Mouse (Mus musculus): Measurements from ENCODE around the gene Gm15737.

Gene Gm15737

DNA sequence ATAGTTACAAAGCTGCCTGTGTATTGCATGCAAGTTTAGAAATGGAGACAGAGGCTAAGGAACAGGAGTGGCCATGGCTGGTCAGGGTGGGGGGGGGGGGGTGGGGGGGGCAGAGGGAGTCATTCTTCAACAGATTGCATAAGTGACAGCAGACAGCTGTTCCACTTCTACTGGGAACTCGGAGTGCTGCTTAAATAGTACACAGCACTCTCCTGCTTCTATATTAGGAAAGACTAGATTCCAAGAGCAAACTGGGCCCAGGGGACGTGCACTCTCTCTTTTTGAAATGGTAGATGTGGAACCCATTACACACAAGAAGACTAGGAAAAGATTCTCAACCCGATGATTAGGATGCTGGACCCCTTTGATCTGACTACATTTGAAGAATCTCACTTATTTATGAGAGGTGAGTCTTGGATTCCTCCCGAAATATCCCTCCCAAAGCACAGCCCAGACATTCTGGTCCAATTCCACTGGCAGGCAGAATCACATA, at the start of gene Gm15737:
Gm15737 (plus strand) TSS at position 269 of the 493 bp plus-strand sequence.
- no peak for DNase-seq

DNA sequence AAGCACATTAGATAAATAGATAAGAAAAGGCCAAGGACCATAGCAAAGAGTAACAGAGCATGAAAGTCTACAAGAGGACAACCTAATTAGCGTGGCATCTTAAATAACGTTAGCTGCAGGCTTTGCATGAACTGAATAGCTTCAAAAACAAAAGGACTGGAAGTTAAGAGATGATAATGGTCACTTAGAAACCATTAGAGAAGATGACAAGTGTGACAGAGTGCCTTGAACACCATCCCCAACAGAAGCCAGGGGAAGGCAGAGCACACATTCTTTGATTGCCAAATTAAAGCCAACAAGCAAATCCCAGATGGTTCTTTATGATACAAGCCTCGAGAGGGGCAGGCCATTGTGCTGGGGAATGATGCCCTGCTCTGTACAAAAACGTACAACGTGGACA, 47.6 kb upstream of the Gm15737 start:
- no peak for DNase-seq

DNA sequence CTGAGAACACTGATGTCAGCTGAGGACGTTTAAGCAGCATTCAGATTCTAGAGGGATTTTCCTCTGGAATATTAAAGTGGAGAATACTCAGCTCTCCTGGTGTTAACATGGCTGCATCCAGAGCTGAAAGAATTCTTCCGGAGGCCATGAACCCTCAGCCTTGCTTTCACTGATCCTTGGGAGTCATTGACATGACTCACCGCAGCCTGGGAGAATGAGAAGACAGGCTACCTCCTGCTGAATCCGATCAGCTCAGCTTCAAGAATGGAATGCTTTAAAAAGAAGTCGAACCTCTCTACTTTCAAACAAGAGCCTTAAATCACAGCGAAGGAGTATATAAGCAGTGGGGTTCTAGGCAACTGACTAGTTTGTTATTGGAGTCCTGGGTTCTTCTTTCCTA, 47.2 kb upstream of the Gm15737 start:
- DNase-seq = no peak

DNA sequence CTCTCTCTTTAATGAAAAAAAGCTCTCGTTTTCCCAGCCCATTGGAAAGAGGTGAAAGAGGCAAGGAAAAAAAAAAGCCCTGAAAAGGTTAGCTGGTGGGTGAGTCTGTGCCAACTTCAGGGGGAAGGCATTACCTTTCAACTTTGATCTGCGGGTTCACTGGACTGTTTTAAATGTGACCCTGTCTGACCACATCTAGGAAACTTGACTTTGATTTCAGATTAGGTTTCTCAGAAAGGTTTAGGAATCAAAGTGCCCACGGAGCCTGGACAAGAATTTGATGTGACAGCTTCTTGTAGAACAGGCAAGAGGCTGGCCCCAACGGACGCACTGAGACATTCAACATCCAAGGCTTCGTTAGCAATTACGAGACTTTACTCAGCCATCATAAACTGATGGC, 45.2 kb upstream of the Gm15737 start:
- no peak for DNase-seq

DNA sequence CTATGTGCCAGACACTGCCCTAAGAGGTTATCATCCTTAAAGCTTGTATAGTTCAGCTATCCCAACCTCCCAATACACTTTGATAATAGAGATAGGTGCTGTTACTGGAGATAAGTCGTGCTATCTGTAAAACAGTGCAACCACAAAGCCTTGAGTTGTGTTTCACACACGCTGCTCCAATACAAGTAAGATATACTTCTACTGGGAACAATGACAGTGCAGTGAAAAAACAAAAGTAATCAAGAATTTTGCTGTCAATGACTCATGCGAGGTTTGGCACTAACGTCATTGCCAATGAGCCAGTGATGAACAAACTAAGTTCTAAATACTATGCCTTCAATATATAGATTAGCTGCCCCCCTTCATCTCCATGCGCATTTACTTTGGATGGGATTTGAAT, 42.6 kb upstream of the Gm15737 start:
- no peak for DNase-seq

DNA sequence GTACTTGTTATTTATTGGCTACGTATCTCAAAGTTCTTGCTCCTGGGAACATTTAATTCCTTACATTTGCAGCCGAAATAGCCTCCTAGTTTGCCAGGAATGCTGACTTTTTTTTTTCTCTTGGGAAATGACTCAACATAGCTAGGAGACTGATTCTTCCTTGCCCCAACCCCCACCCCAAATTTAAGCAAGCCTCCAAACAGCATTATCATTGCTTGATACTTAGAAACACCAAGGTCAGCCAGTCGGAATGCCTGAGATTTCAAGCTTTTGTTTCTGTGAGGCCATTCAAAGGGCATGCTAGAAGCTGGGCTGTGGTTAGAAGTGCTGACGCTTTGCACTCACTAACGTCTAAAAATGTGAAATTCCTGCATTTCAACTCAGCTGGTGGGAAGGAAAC, 41.8 kb upstream of the Gm15737 start:
- no peak for DNase-seq

DNA sequence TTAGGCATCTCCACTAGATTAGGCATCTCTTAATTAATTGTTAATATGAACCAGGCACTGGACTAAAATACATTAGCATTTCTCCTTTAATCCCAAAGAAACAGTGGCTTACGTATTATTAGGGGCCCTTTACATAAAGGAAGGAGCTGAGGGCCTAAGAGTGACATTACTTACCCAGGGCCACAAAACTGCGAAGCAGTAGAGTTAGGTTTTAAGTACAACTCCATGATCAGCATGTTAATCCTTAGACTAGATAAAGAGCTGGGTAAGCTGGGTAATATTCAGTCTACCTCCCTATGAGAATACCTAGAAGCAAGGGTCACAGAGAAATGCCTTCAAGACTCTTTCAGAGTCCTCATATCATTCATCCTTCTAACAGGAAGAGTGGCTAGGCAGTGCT, 40.0 kb upstream of the Gm15737 start:
- no peak for DNase-seq

DNA sequence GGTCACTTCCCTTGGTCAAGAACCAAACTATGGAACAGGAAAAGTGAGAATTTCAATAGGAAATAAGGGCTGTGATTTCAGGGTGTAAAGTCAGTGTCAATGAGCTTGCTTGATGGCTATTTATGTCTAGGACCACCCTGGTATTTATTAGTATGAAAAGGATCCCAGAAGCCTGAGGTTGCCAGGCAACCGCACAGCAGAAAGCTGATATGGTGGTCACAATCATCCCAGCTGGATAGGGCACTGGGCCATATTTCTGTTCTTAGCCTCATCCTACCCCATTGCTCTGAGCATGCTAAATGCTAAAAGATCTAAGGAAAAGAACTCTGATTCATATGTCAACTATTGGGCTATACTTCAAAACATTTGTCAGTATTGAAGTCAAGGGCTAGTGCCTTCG, 38.1 kb upstream of the Gm15737 start:
- DNase-seq = no peak

DNA sequence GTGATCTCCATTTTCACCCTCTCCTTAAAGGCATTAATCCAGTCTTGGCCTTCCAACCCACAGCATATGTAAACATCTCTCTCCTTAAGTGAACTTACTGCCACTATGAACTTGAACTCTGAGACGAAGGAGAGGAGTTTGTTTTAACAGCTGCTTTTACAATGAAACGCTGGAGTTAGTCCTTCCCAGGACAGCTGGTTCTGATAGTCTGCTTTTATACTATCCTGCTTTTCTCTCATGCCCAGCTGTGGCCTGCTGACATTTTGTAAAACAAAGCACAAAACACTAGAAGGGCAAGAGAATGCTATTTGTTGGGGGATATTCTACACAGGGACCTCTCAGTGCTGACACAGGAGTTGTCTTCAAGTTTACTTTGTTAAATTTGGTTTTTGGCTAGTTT, 27.2 kb upstream of the Gm15737 start:
- DNase-seq = no peak

DNA sequence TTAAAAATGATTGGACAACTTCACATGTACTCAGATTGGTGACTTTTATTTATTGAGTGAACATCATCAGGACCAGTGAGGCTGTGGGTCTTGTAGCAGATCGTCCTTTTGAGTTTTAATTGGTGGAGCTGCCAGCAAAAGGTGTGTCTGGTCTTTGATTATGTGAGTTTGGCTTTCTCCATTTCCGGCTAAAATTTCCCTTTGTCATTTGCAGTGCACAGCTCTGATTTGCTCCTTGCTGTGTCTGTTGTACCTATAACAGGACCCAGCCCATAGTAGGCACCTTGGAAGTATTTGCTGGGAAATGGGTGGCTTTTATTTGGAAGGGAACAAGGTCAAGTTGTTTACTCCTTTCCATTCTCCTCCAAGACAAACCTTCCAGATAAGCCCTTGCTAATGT, 25.7 kb upstream of the Gm15737 start:
- DNase-seq = no peak

DNA sequence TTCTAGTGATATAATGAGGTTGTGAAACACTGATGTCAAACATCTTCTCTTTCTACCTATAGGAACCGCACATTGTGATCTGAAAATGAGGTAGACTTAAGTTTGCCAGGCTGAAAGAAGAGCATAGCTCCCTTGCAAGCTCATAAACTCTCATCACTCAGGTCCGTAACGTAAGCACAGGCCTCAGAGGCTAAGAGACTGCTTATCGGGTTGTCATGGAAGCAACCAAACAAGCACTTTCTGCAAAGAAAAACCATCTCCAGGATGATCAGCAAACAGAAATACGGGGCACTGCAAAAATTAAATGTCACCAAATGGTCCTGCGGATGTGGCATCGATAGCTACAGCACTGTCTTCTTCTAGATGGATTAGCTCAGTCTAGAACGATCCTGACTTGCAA, 23.3 kb upstream of the Gm15737 start:
- no peak for DNase-seq

DNA sequence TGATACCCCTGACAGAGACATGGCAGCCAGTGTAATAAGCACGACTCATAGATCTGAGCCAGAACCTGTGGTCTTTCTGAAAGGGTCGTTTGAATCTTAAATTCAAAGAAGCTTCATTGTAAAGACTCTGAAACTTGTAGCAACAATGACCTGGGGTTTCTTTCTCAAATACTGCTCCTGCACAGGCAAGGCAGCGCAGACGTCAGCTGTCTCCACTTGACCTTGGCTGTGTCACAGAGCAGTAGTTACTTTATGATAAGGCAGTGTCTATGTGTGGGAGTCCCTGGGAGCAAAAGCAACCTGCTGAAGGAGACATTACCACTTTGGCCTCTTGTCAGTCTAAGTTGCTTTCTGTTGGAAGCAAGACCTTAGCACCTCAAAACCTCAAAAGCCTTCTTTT, 22.5 kb upstream of the Gm15737 start:
- DNase-seq = no peak

DNA sequence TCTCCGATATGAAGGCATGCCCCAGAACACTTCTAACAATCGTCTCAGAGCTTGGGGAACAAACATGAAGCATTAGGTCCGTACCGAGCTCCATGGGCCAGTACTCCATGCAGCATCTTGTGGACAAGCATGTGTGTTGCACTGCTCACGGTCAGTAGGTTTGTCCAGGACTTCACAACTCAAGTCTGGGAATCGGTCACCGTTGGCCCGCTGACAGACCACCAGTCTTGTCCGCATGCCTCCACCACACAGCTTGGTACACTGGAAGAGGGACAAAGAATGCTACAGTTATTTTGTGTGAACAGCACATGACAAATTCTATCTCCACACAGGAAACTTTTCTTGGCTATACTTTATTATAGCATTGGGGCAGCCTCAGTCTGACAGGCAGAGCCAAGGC, 19.9 kb upstream of the Gm15737 start:
- DNase-seq = peak; percentile 33

DNA sequence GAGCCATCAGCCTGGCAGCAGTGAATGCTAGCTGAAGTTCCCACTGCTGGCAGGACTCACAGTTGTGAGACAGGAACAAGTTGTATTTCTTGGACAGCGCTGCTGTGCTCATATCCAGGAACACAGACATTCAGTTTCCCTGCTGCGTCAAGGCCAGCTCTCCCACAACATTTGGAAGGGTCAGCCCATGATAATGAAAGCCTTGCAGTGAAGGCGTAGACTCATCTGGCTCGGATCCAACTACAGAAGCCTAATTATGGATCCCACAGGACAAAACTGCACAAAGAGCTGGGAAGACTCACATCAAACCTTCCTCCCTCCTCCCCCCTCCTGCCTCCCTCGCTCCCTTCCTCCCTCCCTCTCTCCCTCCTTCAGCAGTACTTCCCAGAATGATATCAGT, 18.9 kb upstream of the Gm15737 start:
- DNase-seq = peak; percentile 39 to 41

DNA sequence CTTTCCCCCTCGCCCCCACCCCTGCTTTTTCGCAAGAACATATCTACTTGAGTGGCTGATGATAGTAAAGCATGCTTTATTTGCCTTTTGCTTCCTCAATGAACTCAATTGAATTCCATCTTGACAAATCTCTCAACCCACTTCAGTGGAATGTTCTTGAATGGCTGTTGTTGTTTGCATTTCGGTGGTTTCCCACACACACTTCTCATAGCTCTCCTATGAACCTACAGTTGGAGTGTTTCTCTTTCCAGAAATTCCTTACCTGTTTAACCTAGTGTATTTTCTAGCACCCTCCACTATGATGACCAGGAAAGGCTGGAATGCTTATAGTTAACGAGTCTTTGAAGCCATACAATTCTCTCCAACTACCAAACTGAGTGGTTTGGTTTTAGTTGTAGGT, 14.3 kb upstream of the Gm15737 start:
- DNase-seq = no peak

DNA sequence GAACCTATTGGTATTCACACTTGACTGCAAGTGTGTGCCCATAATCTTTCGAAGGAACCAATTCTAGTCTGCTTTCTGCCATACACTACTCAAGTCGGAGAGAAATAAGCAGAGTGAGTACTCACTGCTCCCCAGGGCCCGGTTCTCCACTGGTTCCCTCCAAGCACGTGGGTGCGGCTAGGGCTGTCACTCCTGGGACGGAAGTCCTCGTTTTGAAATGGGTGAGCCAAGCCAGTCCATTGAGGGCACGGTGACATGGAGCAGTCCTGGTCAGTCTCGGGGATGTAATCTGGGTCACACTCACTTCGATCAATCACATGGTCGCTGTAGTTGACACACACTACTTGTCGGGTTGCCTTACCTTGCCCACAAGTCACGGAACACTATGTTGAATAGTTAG, 11.4 kb upstream of the Gm15737 start:
- DNase-seq = no peak

DNA sequence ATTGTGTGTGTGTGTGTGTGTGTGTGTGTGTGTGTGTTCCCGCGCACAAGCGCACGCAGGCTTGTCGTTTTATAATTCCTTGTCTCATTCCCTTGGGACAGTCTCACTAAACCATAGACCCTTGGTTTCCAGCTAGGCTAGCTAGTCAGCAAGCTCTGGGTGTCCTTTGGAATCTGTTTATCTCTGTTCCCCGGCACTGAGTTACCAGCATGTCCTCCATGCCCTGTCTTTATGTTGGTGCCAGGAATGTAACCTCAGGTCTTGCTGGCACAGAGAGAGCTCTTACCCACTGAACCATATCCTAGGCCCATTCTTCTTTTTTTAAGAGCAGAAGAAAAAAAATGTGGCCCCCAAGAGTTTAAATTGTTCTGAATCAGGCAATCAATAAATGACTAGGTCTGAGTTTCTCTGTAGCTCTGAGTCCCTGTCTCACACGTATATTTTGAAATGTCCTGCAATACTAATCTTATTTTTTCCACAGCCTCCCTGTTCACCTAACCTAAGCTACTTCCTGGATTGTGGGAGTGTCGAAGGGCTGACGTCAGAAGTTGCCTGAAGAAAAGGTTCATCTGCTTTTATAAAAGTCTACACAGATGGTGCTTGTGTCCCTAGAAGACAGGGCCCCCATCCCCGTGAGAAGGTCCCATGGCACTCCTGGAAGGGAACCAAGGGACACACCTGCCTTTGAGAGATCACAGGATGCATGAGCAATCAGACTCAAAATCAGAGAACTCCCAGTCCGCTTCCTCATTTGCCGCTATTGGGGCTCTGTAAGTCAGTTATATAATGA, 10.2 kb upstream of the Gm15737 start:
- DNase-seq = no peak

DNA sequence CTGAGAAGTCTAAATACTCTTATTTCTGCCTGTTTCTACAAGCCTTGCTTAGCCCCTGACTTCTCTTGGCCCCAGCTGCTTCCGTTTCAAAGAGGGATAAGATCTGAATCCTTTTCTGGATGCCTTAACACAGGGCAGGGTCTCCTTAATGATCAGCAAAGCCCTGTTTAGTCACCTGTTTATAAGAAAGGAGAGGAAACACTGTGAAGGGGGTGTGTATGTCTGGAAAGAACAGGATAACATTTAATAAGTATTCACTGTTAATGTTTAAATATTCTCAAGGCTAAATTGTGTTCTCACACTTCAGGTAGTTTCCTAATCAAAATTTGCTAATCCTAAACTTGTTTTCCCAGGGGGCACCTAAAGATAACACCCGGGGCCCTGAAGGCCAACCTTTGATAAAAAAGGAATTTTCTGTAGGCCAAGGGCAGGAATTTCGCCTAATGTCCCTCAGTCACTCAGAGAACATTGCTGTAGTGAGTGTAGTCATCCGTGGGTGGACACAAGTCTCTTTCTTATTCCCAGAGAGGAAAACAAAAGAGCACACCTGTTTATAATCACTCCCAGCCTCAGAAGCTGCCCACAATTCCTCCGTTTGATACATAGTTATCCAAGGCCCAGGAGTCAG, 8.8 kb upstream of the Gm15737 start:
- DNase-seq = no peak

DNA sequence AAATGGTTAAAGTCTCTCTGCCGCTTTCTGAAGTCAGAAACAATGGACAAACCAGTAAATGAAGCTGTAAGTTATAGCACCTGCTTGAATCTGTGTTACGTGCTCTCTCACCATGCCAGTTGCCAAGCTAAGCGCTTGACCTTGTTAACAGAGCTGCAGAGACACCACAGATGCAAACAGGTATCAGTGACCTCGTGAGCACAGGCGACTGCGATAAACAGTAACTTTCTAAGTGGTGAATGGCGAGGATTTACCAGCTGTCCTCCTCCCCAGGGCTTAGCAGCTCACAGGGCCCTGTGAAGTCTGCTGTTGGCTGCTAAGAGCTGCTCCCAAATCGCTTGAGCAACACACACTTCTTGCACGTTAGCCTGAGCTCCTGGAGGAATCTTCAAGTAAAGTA, 6.6 kb upstream of the Gm15737 start:
- no peak for DNase-seq

DNA sequence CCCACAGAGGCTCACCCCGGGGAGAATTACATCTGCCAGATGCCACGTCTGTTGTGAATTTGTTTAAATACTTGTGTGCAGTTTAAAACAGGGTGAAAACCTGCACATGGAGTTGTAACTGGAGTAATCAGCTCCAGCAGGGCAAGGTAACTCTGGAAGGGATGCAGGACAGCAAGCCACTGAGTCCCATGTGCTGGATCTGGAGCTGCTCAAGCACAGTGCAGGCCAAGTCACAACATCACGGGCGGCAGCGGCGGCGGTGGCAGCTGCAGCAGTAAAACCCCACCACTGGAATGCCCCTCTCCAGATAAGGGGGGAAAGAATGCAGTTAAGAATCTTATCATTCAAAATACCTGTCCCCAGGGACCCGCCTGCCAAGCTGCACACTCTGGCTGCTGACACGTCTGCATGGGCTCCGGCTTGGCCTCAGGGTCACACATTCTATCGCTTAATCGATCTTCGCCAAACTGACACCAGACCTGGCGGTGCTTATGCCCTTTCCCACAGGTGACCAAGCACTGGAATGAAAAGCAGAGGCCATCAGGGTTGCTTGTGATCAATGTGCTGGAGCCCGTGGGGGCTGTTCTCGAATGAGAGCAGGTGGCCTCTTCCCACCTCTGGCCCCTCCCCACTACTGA, 544 bp downstream of the Gm15737 start:
- DNase-seq = no peak

DNA sequence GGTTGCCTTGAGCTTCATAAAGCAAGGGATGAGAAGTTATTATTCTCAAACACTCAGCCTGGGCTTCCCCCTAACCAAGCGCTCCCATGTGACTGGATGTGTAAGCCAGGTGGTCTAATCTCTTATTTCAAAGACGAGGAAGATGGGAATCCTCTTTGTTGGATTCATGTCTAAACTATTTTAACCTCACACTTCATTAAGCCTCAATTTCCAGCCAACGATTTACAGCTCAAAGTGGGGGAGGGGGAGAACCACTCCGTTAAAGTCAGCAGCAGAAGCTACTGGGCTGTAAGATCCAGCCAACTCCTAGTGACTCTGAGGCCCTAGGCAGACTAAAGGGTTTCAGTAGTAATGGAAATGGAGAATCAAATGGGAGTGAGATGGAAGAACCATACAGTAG, 2.7 kb downstream of the Gm15737 start:
- DNase-seq = no peak

DNA sequence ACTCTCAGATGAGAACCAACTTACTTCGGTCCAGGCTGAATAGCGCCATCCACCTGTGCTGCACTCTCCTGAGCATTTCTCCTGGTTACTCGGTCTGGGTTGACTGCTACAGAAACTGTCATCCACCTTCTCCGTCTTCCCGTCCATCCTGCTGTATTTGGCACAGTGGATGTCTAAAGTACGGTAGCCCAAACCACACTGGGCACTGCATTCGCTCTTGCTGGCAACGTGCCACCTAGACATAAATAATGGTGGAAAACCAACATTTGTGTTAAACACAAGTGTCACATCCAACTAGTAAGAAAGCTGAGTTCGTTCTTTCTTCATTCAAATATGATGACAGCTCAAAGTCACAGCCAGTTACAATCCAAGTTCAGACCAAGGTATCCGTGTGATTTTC, 3.6 kb downstream of the Gm15737 start:
- no peak for DNase-seq

DNA sequence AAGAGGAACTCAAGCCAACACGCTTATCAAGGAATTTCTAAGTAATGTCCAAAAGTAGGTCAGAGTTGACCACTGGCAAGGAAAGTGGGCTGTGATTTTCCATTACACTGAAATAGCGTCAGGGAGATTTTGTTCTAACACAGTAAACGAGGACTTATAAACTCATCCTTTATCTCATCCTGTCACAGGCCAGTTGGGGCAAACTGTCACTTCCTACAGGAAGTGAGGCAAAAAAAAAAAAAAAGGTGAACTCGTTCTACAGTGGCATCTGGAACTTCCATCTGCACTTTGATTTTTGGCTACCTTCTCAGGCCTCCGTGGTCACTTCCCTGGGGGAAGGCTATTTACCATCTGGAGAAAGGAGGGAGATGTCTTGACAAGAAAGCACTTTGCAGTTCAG, 5.7 kb downstream of the Gm15737 start:
- DNase-seq = peak in 1 of 2 experiments; percentile 5

DNA sequence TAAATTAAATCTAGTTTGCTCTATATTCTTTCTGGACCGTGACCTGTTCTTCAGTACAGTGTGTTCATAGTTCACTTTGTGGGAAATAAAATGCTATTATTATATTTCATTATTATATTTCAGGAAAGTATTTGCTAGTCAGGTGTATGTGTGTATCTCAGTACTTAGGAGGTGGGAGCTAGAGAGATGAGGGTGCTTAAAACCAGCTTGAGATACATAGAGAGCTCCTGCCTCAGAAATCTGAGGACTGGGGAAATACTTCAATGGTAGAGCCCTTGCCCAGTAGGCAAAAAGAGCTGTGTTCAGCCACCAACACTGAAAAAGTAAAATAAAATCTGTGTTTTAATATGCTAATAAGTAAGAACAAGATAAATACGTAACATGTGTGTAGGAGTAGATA, 6.2 kb downstream of the Gm15737 start:
- DNase-seq = no peak

All from cerebellum, postnatal 14 days (tissue).